Mouse (Mus musculus) midbrain, postnatal 0 days (tissue): ENCODE measurements around the gene Fbxl19. TPM values are rescaled to one million over a fixed set of nuclear protein-coding genes. Genes with fewer than 3 reads are reported as not detected.

Source experiments
- ATAC-seq: fragments of 200-750 bp; cut with Nextera tagmentation; 2 replicates; pipeline ENCODE4 v1.8.0; 2017; ENCODE audit warnings: moderate number of reproducible peaks, mild to moderate bottlenecking, moderate TSS enrichment, moderate library complexity; ENCODE audit not compliant: low FRiP score
- DNase-seq: peaks from one replicate; pipeline ENCODE4 v3.0.0-alpha.2; 2015; ENCODE audit warnings: low spot score
- H3K27ac ChIP-seq: fragments of 300-500 bp; sonication (generic); 2 replicates; pipeline ENCODE4 v1.5.1; 2014; ENCODE audit warnings: low read depth, mild to moderate bottlenecking, low read length, mixed read lengths
- H3K27me3 ChIP-seq: fragments of 300-500 bp; sonication (generic); 2 replicates; pipeline ENCODE4 v1.6.1; 2014; ENCODE audit warnings: low read length, control low read depth, mixed read lengths; ENCODE audit not compliant: insufficient read depth
- H3K36me3 ChIP-seq: fragments of 300-500 bp; sonication (generic); 2 replicates; pipeline ENCODE4 v1.6.1; 2014; ENCODE audit warnings: low read length, control low read depth, mixed read lengths; ENCODE audit not compliant: insufficient read depth
- H3K4me1 ChIP-seq: fragments of 300-500 bp; sonication (generic); 2 replicates; pipeline ENCODE4 v1.6.1; 2014; ENCODE audit warnings: mild to moderate bottlenecking, control low read depth, antibody characterized with exemption, low read length, mixed read lengths; ENCODE audit not compliant: insufficient read depth
- H3K4me2 ChIP-seq: fragments of 300-500 bp; sonication (generic); 2 replicates; pipeline ENCODE4 v1.6.1; 2014; ENCODE audit warnings: low read depth, mild to moderate bottlenecking, low read length, mixed read lengths; ENCODE audit not compliant: poor library complexity, severe bottlenecking
- H3K4me3 ChIP-seq: fragments of 300-500 bp; sonication (generic); 2 replicates; pipeline ENCODE4 v1.5.1; 2014; ENCODE audit warnings: low read depth, mild to moderate bottlenecking, low read length, moderate library complexity
- H3K9ac ChIP-seq: fragments of 300-500 bp; sonication (generic); replicated peaks from 2 replicates; pipeline ENCODE4 v1.6.1; 2014; ENCODE audit warnings: mild to moderate bottlenecking, low read length, moderate library complexity, mixed read lengths; ENCODE audit not compliant: poor library complexity, severe bottlenecking
- H3K9me3 ChIP-seq: fragments of 300-500 bp; sonication (generic); 2 replicates; pipeline ENCODE4 v1.6.1; 2016; ENCODE audit warnings: low read length, control low read depth
- CTCF ChIP-seq: IDR thresholded peaks from 2 replicates; pipeline ENCODE4 v1.5.1; 2016; ENCODE audit warnings: antibody characterized with exemption, mild to moderate bottlenecking
- WGBS: fragments of 180-500 bp; shearing (Covaris S2); extraction: QIAGEN DNeasy Blood & Tissue Kit; methylation state at CpG from one replicate; pipeline ENCODE4 v1.1.7; 2014; 5-methylcytosine and 5-hydroxymethylcytosine counted together
- polyA plus RNA-seq: library from polyadenylated mRNA; unstranded; fragments of >200 nt; fragmentation: Nextera tagmentation; extraction: Ambion mirVana; gene quantifications from 2 replicates; pipeline ENCODE4 v1.2.1, GENCODE M21; 2015
- total RNA-seq: library from RNA; depleted of rRNA; stranded (reverse); fragments of >200 nt; gene quantifications from 2 replicates; pipeline ENCODE4 v1.2.3, GENCODE M21; 2014

Fbxl19 gene
- total and polyA plus RNA-seq, 2 experiments from 2014 or later: 8.3 to 221 TPM

GRCm38 (mm10) chr7:127711456-127711855, 32.9 kb upstream of the Fbxl19 start:
- WGBS: 74% methylated on average over 3 of the region's 3 CpGs
- DNase-seq: no peak
- Histone ChIP-seq H3K36me3 (0 out of 2 replicates have a peak, but pooled peaks cover under 1% of the 10 kb centered on the region), H3K9ac (no peak overlapping the region), H3K9me3 (no peaks in the 10 kb centered on the region), H3K4me1 (peaks cover 14% of the 10 kb centered on the region; the same call in 1 of the 2 replicates), H3K4me3 (no peak overlapping the region), H3K4me2 (no peak overlapping the region), H3K27me3 (no peaks in the 10 kb centered on the region), H3K27ac (no peak overlapping the region)
- no peak for ATAC-seq
- no peak for TF ChIP-seq CTCF

GRCm38 (mm10) chr7:127712461-127713385, 31.6 kb upstream of the Fbxl19 start, which contains the start of gene Ctf1:
Gene Ctf1 (plus strand): TSS chr7:127712736.
- H3K4me2 ChIP-seq: peak within 1 kb of the TSS; percentile 49
- peaks cover 9% of the 10 kb centered on the region; the same call in 1 of the 2 replicates for H3K4me1 ChIP-seq
- peak within 1 kb of the TSS; percentile 47 for H3K27ac ChIP-seq
- ATAC-seq: peak; percentile 53; the same call in 1 of the 2 replicates
- H3K4me3 ChIP-seq: peak within 1 kb of the TSS; percentile 30
- H3K27me3 ChIP-seq: no peaks in the 10 kb centered on the region
- H3K36me3 ChIP-seq: no peaks in the 10 kb centered on the region
- WGBS: 3% methylated on average over 28 of the region's 28 CpGs
- no peak for TF ChIP-seq CTCF
- H3K9me3 ChIP-seq: no peaks in the 10 kb centered on the region
- DNase-seq: peak; percentile 88
- H3K9ac ChIP-seq: no peak within 1 kb of the TSS

GRCm38 (mm10) chr7:127714816-127715215, 29.5 kb upstream of the Fbxl19 start:
- no peaks in the 10 kb centered on the region for H3K9me3 ChIP-seq
- H3K9ac ChIP-seq: no peak overlapping the region
- H3K4me2 ChIP-seq: no peak overlapping the region
- peaks cover 7% of the 10 kb centered on the region; the same call in 1 of the 2 replicates for H3K4me1 ChIP-seq
- H3K27ac ChIP-seq: no peak overlapping the region
- no peak for DNase-seq
- ATAC-seq: no peak
- H3K36me3 ChIP-seq: no peaks in the 10 kb centered on the region
- no peaks in the 10 kb centered on the region for H3K27me3 ChIP-seq
- 84% methylated on average over 4 of the region's 4 CpGs for WGBS
- no peak for TF ChIP-seq CTCF
- no peak overlapping the region for H3K4me3 ChIP-seq

GRCm38 (mm10) chr7:127716992-127717391, 27.4 kb upstream of the Fbxl19 start:
- H3K4me1 ChIP-seq: peaks cover 7% of the 10 kb centered on the region; the same call in 1 of the 2 replicates
- peak; percentile 46 for DNase-seq
- peak; percentile 57 for TF ChIP-seq CTCF
- WGBS: 2% methylated on average over 40 of the region's 41 CpGs
- H3K27ac ChIP-seq: no peak overlapping the region
- ATAC-seq: peak; percentile 42; the same call in 1 of the 2 replicates
- H3K9ac ChIP-seq: peak overlapping the region; percentile 59
- H3K4me2 ChIP-seq: peak overlapping the region; percentile 67
- no peaks in the 10 kb centered on the region for H3K9me3 ChIP-seq
- H3K36me3 ChIP-seq: no peaks in the 10 kb centered on the region
- H3K4me3 ChIP-seq: peak overlapping the region; percentile 38
- no peaks in the 10 kb centered on the region for H3K27me3 ChIP-seq

- TF ChIP-seq CTCF: no peak
- H3K27me3 ChIP-seq: no peaks in the 10 kb centered on the region
- ATAC-seq: no peak
Measured at GRCm38 (mm10) chr7:127718339-127718738, 26.0 kb upstream of the Fbxl19 start.

GRCm38 (mm10) chr7:127719258-127719657, 25.1 kb upstream of the Fbxl19 start:
- Histone ChIP-seq H3K27me3 (no peaks in the 10 kb centered on the region), H3K4me2 (no peak overlapping the region), H3K4me1 (no peaks in the 10 kb centered on the region), H3K27ac (no peak overlapping the region), H3K4me3 (no peak overlapping the region), H3K36me3 (no peaks in the 10 kb centered on the region), H3K9me3 (no peaks in the 10 kb centered on the region), H3K9ac (no peak overlapping the region)
- ATAC-seq (no peak), DNase-seq (no peak)
- WGBS: 96% methylated on average over 6 of the region's 6 CpGs
- TF ChIP-seq CTCF: no peak

More at GRCm38 (mm10) chr7:127718339-127718738, 26.0 kb upstream of the Fbxl19 start:
- Histone ChIP-seq H3K36me3 (no peaks in the 10 kb centered on the region), H3K9me3 (no peaks in the 10 kb centered on the region), H3K9ac (no peak overlapping the region), H3K27ac (no peak overlapping the region), H3K4me1 (no peaks in the 10 kb centered on the region), H3K4me2 (no peak overlapping the region), H3K4me3 (no peak overlapping the region)
- 93% methylated on average over 6 of the region's 6 CpGs for WGBS
- no peak for DNase-seq
